Mouse (Mus musculus) adrenal gland, postnatal 4 days (tissue): ENCODE results near the gene 9230112D13Rik. TPM values are rescaled to one million over a fixed set of nuclear protein-coding genes. Genes with fewer than 3 reads are reported as not detected.

Experiments used
- DNase-seq, 2 experiments: peaks; one replicate each; pipeline ENCODE4 v3.0.0; 2021 to 2022; ENCODE audit warnings: low spot score in 2 of 2, mixed read lengths in 2 of 2
- total RNA-seq, 2 experiments: library from RNA; stranded (reverse); gene quantifications; 2 replicates each; pipeline ENCODE4 v1.2.3; 2021

9230112D13Rik gene
- total RNA-seq, 2 experiments from 2014 or later = not detected

DNA sequence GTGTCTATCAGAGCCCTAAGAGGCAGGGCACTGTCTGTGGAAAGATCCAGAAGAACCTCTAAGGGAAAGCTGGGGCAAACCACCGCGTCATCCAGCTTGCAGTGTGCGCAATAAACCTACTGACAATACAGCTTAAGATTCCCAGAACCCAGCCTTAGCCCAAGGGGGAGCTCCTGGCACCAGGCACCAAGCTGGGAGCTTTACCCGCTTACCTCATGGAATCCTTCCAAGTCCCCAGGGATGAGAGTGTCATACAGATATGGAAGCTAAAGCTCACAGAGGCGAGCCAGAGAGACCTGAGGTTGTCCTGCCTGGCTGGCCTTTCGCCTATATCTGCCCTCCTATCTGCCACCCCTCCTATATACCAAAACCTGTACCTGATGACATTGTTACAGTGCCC lies 21.0 kb upstream of the 9230112D13Rik start:
- DNase-seq = no peak

- DNase-seq = no peak
Observed at GRCm38 (mm10) chr14:34541896-34542295, 19.3 kb upstream of the 9230112D13Rik start.

DNA sequence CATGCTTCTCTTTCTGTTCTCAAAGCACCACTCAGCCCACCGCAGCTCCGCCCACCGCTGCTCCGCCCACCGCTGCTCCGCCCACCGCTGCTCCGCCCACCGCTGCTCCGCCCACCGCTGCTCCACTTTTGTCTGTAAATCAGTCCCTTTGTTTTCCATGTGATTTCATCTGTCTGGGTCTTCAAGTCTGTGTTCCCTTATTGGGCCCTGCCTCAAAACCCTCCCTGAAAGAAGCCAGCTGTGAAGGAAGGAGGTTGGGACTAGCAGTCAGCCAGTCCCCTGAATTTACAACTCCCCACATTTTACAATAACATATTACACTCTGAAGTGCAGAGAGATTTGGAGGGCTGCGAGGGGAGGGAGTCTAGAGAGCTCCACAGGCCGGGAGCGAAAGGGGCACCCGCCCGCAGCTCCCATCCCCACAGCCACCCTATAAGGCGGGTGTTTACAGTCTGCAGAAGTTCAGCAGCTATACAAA lies 18.1 kb upstream of the 9230112D13Rik start:
- DNase-seq = no peak

DNA sequence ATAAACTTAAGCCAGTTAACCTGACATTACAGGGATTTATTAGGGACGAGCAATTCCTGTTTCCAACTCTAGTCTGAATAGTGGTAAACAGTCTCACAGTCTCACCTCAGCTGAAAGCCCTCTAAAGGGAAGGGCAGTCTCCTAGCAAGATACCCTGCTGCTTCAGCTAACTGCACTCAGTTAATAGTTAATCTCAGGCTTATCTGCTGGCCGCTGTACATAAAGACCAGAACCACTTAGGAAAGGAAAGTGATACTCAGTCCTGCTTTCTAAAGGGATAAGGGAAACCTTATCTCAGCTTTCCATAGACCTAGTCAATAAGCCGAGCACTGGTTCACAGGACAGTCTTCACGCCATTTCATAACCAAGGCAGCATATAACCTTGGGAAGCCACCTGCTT lies 13.3 kb upstream of the 9230112D13Rik start:
- no peak for DNase-seq

DNA sequence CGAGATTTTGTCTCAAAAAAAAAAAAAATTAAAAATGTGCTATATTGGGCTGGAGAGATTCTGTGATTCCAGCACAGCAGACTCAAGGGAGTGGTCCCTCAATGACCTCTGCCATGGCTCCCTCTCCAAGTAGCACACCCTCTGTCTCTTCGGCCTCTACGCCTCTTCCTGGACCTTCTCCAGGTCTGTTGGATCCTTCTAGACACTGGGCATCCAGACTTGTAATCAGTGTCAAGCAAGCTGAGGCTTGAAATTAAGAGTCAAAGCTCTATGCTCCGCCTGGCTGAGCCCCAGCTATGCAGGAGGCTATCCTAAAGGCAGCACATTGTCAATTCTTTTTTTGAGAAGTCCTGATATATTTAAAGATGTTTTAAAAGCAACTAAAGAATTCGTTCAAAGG lies 10.9 kb upstream of the 9230112D13Rik start:
- no peak for DNase-seq

GRCm38 (mm10) chr14:34532536-34532935 lies 9.9 kb upstream of the 9230112D13Rik start:
- no peak for DNase-seq

GRCm38 (mm10) chr14:34528804-34529203 lies 6.2 kb upstream of the 9230112D13Rik start:
- no peak for DNase-seq

DNA sequence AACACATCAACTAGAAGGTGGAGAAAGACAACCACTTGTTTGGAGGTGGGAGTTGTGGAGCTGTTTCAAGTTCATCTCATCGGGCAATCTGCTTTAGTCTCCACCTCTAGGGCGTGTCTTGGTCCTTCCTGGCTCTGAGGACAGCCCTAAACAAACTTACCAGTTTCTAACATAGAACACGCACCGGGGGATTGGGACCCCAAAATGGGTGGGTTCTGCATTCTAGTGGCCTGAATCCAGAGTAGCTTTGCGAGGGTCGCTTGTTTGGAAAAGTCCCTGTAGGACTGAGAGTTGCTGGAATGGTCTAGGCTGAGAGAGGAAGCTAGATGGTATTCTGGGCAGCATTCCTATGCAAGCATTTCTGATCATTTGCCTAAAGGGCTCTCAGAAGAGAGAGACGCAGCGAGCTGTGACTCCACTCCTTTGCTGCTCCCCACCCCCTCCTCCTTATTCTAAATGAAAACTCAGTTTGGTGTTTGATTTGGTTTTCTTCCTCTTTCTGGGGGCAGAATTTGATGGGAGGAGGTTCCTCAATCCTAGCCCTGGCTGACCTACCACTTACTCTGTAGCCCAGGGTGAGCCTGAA lies 4.5 kb downstream of the 9230112D13Rik start:
- no peak for DNase-seq

DNA sequence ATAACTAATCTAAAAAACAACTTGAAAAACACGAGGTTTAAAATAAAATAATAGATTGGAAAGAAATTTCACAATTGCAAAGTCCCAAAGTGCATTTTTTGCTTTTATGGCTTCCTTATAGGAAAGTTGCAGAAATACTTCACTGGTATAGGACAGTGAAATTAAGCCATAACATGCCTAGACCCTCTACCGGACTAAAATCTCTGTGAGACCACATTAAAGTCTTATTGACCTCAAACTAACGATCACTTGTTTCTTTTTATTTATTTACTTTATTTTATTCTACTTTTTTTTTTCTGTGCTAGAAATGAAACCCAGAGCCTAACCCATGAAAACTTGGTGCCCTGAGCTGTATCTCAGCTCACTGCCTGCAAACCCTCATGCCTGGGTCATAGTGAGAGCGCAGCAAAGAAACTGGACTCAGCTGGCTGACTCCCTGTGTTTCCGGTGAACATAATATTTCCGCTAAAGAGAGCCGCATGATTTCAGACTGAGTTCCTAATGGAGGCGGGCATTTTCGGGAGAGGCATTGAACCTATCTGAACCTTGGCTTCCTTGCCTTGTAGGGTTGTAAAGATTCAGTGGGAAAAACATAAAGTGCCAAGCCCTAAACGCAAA lies 5.5 kb downstream of the 9230112D13Rik start:
- DNase-seq = no peak

- DNase-seq = no peak
Observed at GRCm38 (mm10) chr14:34515860-34516259, 6.7 kb downstream of the 9230112D13Rik start.

DNA sequence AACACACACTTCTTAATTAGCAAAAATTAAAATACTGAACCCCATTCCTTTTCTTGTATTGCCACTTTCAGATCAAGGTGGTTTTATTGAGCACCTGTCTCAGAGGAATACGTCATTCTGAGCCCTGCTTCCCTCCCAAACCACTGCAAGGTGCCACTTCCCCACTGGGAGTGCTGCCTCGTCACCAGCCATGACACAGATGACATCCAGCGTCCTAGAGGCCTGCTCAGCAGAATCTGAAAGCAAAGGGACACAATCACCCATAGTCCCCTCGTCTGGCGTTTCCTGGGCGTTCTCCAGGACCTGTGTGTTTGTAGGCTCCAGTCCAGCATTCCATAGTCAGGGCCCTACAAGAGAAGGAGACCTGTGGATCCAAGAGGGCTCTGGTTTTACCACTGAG lies 8.5 kb downstream of the 9230112D13Rik start:
- no peak for DNase-seq

DNA sequence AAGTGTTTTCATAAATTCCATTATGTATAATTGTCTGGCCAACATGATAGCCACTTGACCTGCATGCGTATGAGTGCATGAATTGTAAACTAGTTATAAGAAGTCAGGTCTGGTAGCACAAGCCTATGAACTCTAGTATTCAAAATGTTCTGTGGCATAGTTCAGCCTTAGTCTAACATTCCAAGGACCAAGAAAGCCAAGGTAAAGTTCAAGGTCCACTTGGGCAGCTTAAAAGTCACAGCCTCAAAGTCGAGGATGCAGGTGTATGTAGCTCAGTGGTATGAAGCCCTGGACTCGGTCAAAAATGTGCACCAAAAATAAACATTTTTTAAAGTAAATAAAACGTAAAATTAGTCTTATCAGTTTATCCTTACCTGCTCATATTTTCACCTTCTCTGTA lies 10.0 kb downstream of the 9230112D13Rik start:
- no peak for DNase-seq

DNA sequence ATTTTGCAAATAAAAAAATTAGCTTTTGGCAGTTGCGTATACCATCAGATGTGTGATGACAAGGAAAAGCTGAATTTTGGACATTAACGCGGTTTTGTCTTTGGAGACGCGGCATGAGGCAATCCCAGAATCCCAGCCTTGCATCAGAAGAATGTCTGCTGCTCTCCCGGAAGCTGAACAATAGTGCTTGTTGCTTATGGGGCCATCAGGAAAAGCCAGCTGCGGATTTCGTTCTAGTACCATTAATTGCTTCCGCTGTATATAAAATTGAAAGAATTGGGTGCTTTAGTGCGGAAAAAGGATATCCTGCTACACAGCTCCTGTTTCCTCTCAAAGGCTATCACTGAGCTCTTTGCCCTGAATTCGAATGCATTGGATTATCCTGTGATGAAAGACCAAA lies 10.7 kb downstream of the 9230112D13Rik start:
- no peak for DNase-seq

- no peak for DNase-seq
Observed at GRCm38 (mm10) chr14:34508842-34509439, 13.7 kb downstream of the 9230112D13Rik start.

GRCm38 (mm10) chr14:34508187-34508840 lies 14.3 kb downstream of the 9230112D13Rik start:
- DNase-seq = peak in 1 of 2 experiments; percentile 15

DNA sequence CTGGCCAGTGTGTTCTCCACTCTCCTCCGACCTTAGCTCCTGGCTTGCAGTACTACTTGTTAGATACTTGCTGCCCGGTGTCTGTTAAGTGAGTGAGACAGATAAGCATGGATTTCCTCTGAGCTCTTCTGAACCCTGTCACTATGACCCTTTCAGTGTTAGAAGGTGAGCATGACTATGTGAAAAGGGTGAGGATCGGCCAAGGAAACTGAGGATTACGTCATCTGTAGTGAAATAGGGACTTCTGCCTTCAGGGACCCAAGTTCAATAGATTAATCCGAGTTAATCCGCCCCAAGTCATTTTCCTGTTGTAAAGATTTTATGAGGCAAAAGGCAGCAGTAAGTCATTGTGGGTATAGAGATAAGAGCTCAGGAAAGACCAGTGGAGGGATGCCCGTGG lies 17.3 kb downstream of the 9230112D13Rik start:
- no peak for DNase-seq

- no peak for DNase-seq
Observed at GRCm38 (mm10) chr14:34504377-34504776, 18.2 kb downstream of the 9230112D13Rik start.

- no peak for DNase-seq
Observed at GRCm38 (mm10) chr14:34503759-34504158, 18.8 kb downstream of the 9230112D13Rik start.

DNA sequence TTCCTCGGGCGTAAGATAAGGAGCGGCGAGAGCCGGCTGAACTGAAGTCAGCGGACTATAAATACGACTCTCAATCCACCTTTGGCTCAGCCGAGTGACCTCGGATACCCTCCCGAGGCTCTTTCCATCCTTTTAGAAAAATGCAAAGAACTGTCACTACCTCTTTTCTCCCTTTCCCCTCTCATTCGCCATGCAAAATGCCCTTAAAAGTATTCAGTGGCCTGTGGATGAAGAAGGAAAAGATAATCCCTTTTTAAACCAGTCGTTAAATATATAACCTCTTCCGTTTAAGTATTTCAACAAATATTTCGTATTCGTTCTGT lies 19.3 kb downstream of the 9230112D13Rik start, which contains the start of gene Bmpr1a:
Bmpr1a (minus strand) TSS at position 17 of the 323 bp plus-strand sequence.
- DNase-seq = no peak

- DNase-seq = peak; percentile 82 to 86
Observed at GRCm38 (mm10) chr14:34502475-34503324, 19.9 kb downstream of the 9230112D13Rik start.

DNA sequence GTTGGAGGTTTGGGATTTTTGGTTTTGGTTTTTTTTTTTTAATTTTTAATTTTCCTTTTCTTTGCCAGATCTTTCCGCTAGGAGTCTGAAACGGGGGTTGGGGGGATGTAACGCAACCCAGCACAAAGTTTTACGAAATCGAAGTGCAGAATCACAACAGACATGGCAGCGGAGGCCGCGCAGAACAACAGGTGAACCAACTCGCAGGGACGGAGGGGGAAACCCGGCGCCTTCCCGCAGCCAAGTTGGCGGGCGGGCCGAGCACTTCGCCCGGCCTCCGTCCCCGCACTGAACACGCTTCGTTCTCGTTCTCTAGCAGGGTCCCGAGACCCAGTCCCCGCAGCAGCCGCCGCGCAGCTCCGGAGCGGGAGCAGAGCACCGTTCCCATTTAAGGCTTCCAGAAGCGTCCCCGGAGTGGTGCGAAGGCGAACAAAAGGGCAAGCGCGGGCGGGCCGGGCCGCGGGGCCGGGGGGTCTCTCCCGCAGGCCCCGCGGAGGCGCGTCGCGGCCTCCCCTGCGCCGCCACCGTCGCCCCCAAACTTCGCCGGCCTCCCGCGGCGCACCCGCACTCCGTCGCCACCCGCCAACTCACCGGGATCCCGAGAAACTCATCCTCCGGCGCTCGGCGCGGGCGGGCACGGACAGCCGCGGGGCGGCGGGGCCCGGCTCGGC lies 20.7 kb downstream of the 9230112D13Rik start:
- peak; percentile 14 to 21 for DNase-seq
